Mouse (Mus musculus) liver, postnatal 0 days (tissue): ENCODE data around the gene Syngap1.

Experiments used
- CTCF ChIP-seq: sonication (generic); IDR thresholded peaks from 2 replicates; pipeline ENCODE4 v1.5.1; 2016; ENCODE audit warnings: antibody characterized with exemption, low read depth
- EP300 ChIP-seq: IDR thresholded peaks from 2 replicates; pipeline ENCODE4 v1.6.1; 2016; ENCODE audit warnings: antibody characterized with exemption, low read depth, mild to moderate bottlenecking

GRCm38 (mm10) chr17:26933419-26933818 is 7.6 kb upstream of the Syngap1 start:
- no peak for TF ChIP-seq CTCF
- no peak for TF ChIP-seq EP300
